Mouse (Mus musculus): Measurements from ENCODE around the gene Rpl6.
"Not testable (repeated sequence)": the region's sequence is repeated elsewhere in the genome, so short reads cannot be mapped to it uniquely, and the experiment has no call there.

Gene Rpl6

DNA sequence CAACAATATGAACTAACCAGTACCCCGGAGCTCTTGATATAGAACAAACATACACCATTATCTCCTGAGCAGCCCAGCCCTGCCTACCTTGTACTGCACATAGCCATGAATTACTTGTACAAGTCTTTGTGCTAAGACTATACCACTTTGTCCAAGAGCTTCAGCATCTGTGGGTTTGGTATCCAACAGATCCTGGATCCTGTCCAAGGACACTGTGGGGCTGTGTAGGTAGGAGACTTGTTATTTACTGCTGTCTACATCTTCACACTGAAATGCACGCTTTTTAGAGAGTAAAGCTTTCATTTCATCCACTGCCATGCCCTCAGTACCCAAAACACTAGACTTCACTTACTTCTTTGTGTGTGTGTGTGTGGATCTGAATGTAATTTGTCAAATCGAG lies 20.6 kb downstream of the Rpl6 start:
- no peak for DNase-seq (ENCODE audit: low spot score in 2 of 2)

DNA sequence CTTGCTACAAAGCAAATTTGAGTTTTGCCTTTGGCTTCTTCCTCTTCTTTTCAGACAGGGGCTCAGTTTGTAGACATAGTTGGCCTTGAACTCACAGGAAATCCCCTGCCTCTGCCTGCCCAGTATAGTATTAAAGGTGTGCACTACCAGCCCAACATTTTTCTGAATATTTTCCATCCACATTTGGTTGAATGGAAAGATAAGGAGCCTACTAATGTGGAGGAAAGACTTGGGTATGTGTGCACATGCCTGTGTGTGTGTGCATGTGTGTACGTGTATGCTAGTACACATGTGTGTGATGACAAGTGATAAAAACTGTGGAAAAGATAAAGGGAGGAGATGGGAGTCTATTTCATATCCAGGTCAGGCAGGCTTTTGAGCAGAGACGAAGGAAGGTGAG lies 21.6 kb downstream of the Rpl6 start:
- no peak for DNase-seq (ENCODE audit: low spot score in 2 of 2)

GRCm38 (mm10) chr5:121226406-121226805 lies 22.1 kb downstream of the Rpl6 start:
- DNase-seq (ENCODE audit: low spot score in 2 of 2): no peak

- no peak for DNase-seq (ENCODE audit: low spot score in 2 of 2)
These were observed 22.6 kb downstream of the Rpl6 start for GRCm38 (mm10) chr5:121226845-121227244.

DNA sequence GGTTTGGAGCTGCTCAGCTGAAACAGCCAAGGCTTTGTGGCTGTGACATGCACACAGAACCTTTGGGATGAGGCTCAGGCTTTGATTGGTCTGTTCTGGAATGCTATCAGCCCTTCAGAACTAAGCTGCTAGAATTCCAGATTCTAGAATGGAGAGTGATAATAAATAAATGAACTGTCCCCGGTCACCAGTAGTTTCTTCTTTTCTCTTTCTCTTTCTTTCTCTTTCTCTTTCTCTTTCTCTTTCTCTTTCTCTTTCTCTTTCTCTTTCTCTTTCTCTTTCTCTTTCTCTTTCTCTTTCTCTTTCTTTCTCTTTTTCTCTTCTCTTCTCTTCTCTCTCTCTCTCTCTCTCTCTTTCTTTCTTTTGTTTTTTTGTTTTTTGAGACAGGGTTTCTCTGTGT lies 23.0 kb downstream of the Rpl6 start:
- not testable (repeated sequence) for DNase-seq (ENCODE audit: low spot score in 2 of 2)

DNA sequence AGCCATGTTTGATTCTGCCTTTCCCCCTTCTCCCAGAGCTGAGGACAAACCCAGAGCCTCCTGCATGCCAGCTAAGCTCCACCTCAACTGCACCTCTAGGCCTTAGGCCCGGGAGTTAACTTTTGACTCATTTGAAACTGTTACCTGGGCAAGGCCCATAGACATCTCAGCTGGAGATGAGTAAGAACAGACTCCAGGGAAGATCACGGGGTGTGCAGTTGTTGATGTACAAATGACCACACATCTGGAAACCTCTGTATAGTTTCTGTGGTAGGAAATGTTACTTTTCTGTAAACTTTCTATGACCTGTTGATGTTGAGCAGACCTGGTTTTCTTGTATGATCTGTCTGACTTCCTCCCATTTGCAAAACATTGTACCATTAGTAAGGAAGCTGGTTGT lies 24.9 kb downstream of the Rpl6 start:
- no peak for DNase-seq (ENCODE audit: low spot score in 2 of 2)

- DNase-seq (ENCODE audit: low spot score in 2 of 2): no peak
These were observed 26.5 kb downstream of the Rpl6 start for GRCm38 (mm10) chr5:121230811-121231210.

DNA sequence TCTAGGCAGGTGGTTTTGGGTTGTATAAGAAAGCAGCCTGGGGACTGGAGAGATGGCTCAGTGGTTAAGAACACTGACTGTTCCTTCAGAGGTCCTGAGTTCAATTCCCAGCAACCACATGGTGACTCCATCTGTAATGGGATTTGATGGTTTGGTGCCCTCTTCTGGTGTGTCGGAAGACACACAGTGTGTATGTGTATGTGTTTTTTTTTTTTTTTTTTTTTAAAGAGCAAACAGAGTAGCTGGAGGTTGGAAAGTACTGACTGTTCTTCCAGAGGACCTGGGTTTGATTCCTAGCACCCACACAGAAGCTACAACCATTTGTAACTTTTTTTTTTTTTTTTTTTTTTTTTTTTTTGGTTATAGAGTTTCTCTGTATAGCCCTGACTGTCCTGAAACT lies 28.5 kb downstream of the Rpl6 start:
- DNase-seq (ENCODE audit: low spot score in 2 of 2): no peak

DNA sequence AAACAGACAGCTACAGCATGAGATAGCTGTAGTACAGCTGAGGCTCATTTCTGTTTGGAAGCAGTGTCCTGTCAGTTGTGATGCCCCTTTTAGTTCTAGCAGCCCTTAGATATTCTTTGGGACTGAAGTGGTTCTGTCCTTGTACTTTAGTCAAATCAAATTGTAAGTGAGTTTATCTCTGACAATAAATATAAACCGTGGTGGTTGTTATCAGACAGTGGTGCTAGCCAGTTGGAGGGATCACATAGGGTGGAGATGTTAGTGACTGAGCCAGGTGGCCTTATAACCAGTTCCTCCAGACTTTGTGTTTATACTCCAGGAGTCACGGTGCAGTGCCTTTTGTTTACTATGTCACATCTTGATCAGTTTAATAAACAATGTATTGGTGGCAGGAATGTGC lies 29.4 kb downstream of the Rpl6 start:
- no peak for DNase-seq (ENCODE audit: low spot score in 2 of 2)

- DNase-seq (ENCODE audit: low spot score in 2 of 2): no peak
These were observed 31.9 kb downstream of the Rpl6 start for GRCm38 (mm10) chr5:121236171-121236570.

- no peak for DNase-seq (ENCODE audit: low spot score in 2 of 2)
These were observed 33.9 kb downstream of the Rpl6 start for GRCm38 (mm10) chr5:121238208-121238607.

DNA sequence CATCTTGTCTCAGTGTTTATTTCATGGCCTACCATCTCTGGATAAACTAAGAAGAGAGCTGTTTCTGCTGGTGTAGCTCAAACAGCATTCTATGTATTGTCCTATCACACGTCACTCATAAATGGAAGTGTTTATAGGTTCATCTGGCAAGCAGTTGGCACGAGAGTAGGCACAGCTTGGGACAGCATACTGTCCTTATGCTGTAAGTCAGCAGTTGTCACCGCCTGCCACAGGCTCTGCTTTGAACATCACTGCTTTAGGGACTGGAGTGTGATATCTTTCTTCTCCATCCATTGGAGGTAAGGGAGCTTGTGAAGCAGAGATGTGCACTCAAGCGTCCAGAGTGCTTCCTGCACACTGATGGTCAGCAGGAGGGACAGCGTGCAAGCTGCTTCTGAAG lies 35.6 kb downstream of the Rpl6 start:
- DNase-seq (ENCODE audit: low spot score in 2 of 2): no peak

GRCm38 (mm10) chr5:121241182-121241581 lies 36.9 kb downstream of the Rpl6 start:
- DNase-seq (ENCODE audit: low spot score in 2 of 2): no peak

DNA sequence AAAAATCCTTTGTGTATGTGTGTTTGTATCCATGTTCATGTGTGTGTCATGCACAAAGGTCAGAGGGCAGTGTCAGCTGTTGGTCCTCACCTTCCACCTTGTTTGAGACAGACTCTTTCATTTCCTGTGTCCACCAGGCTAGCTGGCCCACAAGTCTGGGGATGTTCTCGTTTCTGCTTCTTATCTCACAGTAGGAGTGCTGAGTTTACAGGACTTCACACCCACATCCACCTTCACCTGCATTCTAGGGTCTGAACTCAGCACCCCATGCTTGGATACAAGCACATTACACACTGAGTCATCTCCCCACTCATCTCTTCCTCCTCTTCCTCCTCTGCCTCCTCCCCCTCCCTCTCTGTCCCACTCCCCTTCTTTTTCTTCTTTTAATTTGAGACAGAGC lies 38.0 kb downstream of the Rpl6 start:
- DNase-seq (ENCODE audit: low spot score in 2 of 2): no peak

DNA sequence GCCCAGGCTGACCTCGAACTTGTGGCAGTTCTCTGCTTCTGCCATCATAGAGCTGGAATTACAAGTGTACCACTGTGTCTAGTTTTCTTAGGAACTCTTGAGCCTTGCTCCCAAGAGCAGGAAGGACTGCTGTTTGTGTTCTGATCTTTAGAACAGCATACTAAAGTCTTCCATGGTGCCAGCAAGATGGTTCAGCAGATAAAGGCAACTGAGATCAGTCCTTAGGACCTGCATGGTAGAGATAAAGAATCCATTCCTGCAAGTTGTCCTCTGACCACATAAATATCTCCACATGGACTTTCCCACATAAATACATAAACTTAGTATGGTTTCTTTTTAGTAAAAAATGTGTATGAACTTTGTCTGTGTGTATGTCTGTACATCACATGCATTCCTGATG lies 38.4 kb downstream of the Rpl6 start:
- no peak for DNase-seq (ENCODE audit: low spot score in 2 of 2)

DNA sequence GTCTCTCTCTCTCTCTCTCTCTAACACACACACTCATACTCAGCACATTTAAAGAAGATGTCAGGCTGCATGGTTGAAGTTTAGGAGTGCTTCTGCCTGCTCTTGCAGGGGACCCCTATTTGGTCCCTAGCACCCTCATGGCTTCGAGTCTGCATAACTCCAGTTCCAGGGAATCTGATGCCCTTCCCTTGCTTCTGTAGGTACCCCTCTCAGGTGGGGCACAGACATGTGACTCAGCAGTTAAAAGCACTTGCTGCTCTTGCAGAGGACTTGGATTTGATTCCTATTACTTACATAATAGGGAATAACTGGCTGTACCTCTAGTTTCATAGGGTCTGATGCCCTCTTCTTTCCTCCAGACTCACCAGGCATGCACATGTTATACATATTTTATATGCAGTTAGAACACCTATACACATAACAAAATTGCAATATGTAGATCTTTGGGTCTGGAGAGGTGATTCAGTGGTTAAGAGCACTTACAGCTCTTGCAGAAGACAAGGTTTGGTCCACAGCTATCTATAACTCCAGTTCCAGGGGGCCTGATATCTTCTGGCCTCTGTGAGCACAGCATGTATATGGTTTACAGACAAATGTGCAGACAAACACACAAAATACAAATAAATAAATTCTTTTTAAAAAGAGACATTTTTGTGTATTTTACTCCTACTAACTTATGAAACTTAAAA lies 39.5 kb downstream of the Rpl6 start:
- no peak for DNase-seq (ENCODE audit: low spot score in 2 of 2)

DNA sequence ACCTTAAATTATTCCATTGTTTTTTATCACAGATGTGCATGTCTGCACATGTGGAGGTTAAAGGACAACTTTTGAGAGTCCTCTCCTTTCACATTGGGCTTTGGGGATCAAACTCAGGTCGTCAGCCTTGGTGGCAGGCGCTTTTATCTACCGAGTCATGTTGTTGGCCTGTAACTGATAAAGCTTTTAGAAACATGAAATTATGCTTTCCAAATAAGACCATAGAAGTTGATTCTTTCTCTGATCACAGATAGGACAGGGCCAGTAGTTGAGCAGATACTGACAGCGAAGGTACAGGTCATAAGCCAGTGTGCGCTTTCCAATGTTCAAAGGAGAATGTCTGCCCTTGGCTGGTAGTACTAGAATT lies 40.1 kb downstream of the Rpl6 start:
- DNase-seq (ENCODE audit: low spot score in 2 of 2): no peak

DNA sequence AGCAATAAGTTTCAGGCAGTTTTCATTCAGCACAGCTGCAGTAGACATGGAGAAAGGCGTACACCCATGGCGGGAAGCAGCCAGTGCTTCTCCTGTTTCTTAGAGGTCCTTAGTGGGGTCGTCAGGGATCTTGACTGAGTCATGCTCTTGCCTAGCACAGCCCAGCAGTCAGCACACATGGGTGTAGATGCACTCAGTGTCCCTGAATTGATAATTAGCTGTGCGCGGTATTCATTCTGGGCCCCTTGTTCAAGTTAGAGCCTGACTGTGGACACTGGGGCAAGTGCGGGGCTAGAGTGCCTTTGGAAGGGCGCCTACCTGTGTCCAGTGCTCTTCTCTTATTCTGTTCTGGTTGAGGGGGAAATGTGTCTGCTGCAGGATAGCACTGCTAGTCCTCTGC lies 40.9 kb downstream of the Rpl6 start:
- no peak for DNase-seq (ENCODE audit: low spot score in 2 of 2)

DNA sequence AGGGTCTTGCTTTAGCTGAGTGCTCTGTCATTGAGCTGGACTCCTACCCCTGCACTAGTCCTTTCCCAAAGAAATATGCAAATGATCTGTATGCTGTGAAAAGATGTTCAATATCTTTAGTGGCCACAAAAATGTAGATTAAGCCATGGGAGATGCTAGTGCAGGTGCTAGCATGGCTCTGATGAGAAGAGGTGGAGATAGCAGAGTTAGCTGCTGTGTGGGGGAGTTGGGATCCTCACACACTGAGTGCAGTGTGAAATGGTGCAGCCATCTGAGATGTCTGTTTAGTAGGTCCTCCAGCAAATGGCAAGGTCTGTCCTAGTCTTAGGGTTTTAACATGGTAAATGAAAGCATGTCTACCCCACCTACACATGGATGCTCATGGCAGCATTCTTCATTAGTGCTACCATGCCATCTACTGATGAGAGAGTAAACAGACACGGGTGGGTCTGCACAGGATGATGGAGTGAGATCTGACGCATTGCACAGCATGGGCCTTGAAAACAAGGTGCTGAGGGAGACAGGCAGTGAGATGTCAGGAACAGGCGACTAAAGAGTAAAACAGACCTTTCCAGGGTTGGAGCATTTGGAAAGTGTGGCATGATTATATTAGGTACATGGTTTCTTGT lies 44.6 kb downstream of the Rpl6 start:
- DNase-seq (ENCODE audit: low spot score in 2 of 2): no peak

DNA sequence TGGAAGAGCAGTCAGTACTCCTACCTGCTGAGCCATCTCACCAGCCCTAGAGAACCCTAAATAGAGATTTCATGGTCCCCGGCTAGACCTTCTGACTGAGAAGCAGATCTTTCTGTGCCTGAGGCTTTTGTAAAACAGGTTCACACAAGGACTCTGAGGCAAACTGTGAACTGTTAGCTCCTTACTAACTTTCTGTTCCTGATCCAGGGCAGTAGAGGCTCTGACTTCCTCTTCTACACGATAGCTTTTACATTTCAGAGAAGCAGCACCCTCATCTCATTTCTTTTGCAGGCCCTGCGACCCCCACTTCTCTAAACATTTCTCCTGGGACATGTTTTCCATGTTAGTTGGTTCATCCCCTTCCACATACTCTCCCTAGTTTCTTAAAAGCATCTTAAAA lies 45.4 kb downstream of the Rpl6 start:
- no peak for DNase-seq (ENCODE audit: low spot score in 2 of 2)

GRCm38 (mm10) chr5:121251813-121252212 lies 47.5 kb downstream of the Rpl6 start:
- no peak for DNase-seq (ENCODE audit: low spot score in 2 of 2)

DNA sequence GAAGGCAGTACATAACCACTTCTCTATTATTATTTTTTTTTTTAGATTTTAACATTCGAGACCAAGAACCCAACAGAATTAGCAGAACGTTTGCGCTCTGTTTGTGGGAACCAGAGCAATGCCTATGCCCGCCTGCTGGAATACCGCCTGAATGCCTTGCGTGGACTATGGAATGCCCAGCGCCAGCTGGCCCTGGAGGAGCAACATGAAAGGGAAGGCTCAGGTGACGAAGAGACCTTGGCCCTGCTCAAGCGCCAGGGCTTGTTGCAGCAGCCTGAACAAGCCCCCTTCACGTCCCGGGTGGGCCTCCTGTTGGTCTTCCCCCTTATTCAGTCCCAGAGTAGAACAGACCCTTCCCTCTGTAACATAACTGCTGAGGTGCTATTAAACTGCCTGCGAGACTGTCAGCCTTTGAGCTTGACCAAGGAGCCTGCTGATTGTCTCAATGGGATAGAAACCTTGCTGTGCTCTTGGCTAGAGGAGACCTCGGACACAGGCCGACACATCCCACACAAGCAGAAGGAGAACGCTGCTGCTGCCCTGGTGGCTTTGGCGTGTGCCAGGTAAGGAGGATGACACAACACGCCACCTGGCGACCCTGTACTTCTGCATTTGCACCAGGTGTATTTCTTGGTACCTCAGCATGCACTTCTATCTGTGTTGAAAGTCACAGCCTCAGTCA lies 49.7 kb downstream of the Rpl6 start:
- DNase-seq (ENCODE audit: low spot score in 2 of 2): no peak

GRCm38 (mm10) chr5:121254977-121255376 lies 50.7 kb downstream of the Rpl6 start:
- DNase-seq (ENCODE audit: low spot score in 2 of 2): no peak
